Mouse (Mus musculus): ENCODE data around the gene Adcy6. TPM values are rescaled to one million over a fixed set of nuclear protein-coding genes. Genes with fewer than 3 reads are reported as not detected.

Gene Adcy6
- total RNA-seq, 1 experiment, result 15.3 TPM

- Histone ChIP-seq H3K4me3 (ENCODE audit: insufficient read depth in 1 of 2, low read depth in 1 of 2, low read length in 2 of 2, poor library complexity in 1 of 2, severe bottlenecking in 1 of 2) (peak overlapping the region; percentile 84 to 85), H3K36me3 (ENCODE audit: control insufficient read depth, insufficient read depth, low read length, poor library complexity, severe bottlenecking) (no peaks in the 10 kb centered on the region), H3K9ac (ENCODE audit: insufficient read depth, low read depth, low read length, poor library complexity, severe bottlenecking) (peak overlapping the region; percentile 23; the same call in 1 of the 2 replicates), H3K9me3 (ENCODE audit: control insufficient read depth, insufficient read depth, low read depth, low read length) (no peaks in the 10 kb centered on the region), H3K27ac (ENCODE audit: insufficient read depth, low read depth, low read length, poor library complexity, severe bottlenecking) (no peak overlapping the region), H3K4me1 (ENCODE audit: control insufficient read depth in 2 of 2, insufficient read depth in 2 of 2, low read length in 2 of 2, poor library complexity in 1 of 2) (peaks cover 0 to 6% of the 10 kb centered on the region in 2 experiments; a peak in 1 of 4 replicates)
- DNase-seq (ENCODE audit: low read depth, low spot score), result no peak
- TF ChIP-seq HCFC1 (IDR thresholded peaks at IDR 0.05; ENCODE audit: borderline replicate concordance, insufficient read depth, low read length) (no peak), CHD2 (IDR thresholded peaks at IDR 0.05; ENCODE audit: low read depth, low read length) (no peak), ZNF384 (IDR thresholded peaks at IDR 0.05; ENCODE audit: low read depth, low read length) (no peak), ZC3H11A (IDR thresholded peaks at IDR 0.05; ENCODE audit: borderline replicate concordance, low read depth, low read length) (no peak), MAFK (IDR thresholded peaks at IDR 0.05; ENCODE audit: insufficient read depth, low read depth, low read length) (no peak)
- in situ Hi-C loops (cut with MboI; ENCODE audit: low sequenced_read_pairs in 2 of 2, unreplicated experiment in 2 of 2), result no loop called here
These were observed 1.1 kb downstream of the Adcy6 start for GRCm38 (mm10) chr15:98608784-98609250.

DNA sequence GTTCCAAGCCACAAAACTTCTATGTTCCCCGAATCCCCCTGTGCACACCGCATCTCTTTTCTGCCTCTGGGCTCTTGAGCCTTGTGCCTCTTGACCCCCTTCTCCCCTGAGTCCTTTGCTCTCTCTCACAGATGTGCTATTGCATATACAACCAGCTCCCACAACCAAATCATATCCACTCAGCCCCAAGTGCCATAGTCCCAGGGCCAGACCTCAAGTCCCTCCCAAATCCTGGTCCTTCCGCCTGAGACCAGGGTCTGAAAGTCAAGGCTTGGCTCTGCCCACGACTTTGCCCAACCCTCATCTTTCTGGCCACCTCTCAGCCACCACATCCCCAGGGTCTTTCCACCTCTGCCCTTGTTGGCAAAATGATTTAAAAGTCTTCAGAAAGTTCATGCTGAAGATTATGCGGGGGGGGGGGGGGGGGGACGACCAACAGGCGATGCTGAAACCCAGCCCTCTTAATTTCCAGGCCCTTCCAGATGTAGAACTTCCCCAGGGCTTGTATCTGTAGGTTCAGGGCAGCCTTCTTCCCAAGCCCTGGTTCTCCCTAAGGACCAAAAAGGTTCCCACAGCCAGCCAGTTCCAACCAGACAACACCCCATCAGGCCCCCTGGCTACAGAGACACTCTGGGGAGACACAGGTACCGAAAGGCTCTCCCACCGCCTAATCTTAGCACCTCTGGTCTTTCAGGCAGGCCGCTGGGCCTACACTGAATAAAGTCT is 1.7 kb downstream of the Adcy6 start:
- Histone ChIP-seq H3K9me3 (ENCODE audit: control insufficient read depth, insufficient read depth, low read depth, low read length) (no peaks in the 10 kb centered on the region), H3K27ac (ENCODE audit: insufficient read depth, low read depth, low read length, poor library complexity, severe bottlenecking) (no peak overlapping the region), H3K4me3 (ENCODE audit: insufficient read depth in 1 of 2, low read depth in 1 of 2, low read length in 2 of 2, poor library complexity in 1 of 2, severe bottlenecking in 1 of 2) (peak overlapping the region; percentile 84 to 85; a peak in 3 of 4 replicates), H3K9ac (ENCODE audit: insufficient read depth, low read depth, low read length, poor library complexity, severe bottlenecking) (no peak overlapping the region; the same call in 1 of the 2 replicates), H3K36me3 (ENCODE audit: control insufficient read depth, insufficient read depth, low read length, poor library complexity, severe bottlenecking) (no peaks in the 10 kb centered on the region), H3K4me1 (ENCODE audit: control insufficient read depth in 2 of 2, insufficient read depth in 2 of 2, low read length in 2 of 2, poor library complexity in 1 of 2) (peaks cover 0 to 12% of the 10 kb centered on the region in 2 experiments; a peak in 3 of 4 replicates)
- in situ Hi-C loops (cut with MboI; ENCODE audit: low sequenced_read_pairs in 2 of 2, unreplicated experiment in 2 of 2), result no loop called here
- no peak for DNase-seq (ENCODE audit: low read depth, low spot score)
- TF ChIP-seq CHD2 (IDR thresholded peaks at IDR 0.05; ENCODE audit: low read depth, low read length), result no peak
- no peak for TF ChIP-seq HCFC1 (IDR thresholded peaks at IDR 0.05; ENCODE audit: borderline replicate concordance, insufficient read depth, low read length)
- TF ChIP-seq ZNF384 (IDR thresholded peaks at IDR 0.05; ENCODE audit: low read depth, low read length), result no peak
- TF ChIP-seq ZC3H11A (IDR thresholded peaks at IDR 0.05; ENCODE audit: borderline replicate concordance, low read depth, low read length), result no peak
- no peak for TF ChIP-seq MAFK (IDR thresholded peaks at IDR 0.05; ENCODE audit: insufficient read depth, low read depth, low read length)

DNA sequence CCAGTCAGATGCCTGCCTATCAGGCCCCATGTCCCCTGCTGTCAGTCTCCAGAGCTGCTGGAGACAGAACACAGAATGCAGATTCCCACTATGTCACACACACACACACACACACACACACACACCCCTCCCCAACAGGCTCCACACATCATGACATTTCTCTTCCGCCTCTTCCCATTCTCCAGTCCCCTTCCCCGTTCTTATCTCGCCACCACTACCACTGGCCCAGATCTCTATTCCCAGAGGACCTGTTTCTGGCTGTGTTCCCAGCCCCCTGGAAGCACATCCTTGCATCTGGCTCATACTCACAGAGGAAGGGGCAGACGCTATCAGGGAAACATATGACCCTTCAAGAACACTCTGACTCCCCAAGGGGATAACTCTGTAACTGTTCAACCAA is 2.3 kb downstream of the Adcy6 start:
- in situ Hi-C loops (cut with MboI; ENCODE audit: low sequenced_read_pairs in 2 of 2, unreplicated experiment in 2 of 2), result no loop called here
- H3K27ac ChIP-seq (ENCODE audit: insufficient read depth, low read depth, low read length, poor library complexity, severe bottlenecking), result no peak overlapping the region
- TF ChIP-seq ZNF384 (IDR thresholded peaks at IDR 0.05; ENCODE audit: low read depth, low read length) (no peak), CHD2 (IDR thresholded peaks at IDR 0.05; ENCODE audit: low read depth, low read length) (no peak), MAFK (IDR thresholded peaks at IDR 0.05; ENCODE audit: insufficient read depth, low read depth, low read length) (no peak), ZC3H11A (IDR thresholded peaks at IDR 0.05; ENCODE audit: borderline replicate concordance, low read depth, low read length) (no peak), HCFC1 (IDR thresholded peaks at IDR 0.05; ENCODE audit: borderline replicate concordance, insufficient read depth, low read length) (no peak)
- H3K9ac ChIP-seq (ENCODE audit: insufficient read depth, low read depth, low read length, poor library complexity, severe bottlenecking), result no peak overlapping the region
- H3K4me1 ChIP-seq (ENCODE audit: control insufficient read depth in 2 of 2, insufficient read depth in 2 of 2, low read length in 2 of 2, poor library complexity in 1 of 2), result peaks cover 0 to 15% of the 10 kb centered on the region in 2 experiments; a peak in 3 of 4 replicates
- no peak for DNase-seq (ENCODE audit: low read depth, low spot score)
- H3K9me3 ChIP-seq (ENCODE audit: control insufficient read depth, insufficient read depth, low read depth, low read length), result no peaks in the 10 kb centered on the region
- H3K36me3 ChIP-seq (ENCODE audit: control insufficient read depth, insufficient read depth, low read length, poor library complexity, severe bottlenecking), result no peaks in the 10 kb centered on the region
- no peak overlapping the region for H3K4me3 ChIP-seq (ENCODE audit: insufficient read depth in 1 of 2, low read depth in 1 of 2, low read length in 2 of 2, poor library complexity in 1 of 2, severe bottlenecking in 1 of 2)

DNA sequence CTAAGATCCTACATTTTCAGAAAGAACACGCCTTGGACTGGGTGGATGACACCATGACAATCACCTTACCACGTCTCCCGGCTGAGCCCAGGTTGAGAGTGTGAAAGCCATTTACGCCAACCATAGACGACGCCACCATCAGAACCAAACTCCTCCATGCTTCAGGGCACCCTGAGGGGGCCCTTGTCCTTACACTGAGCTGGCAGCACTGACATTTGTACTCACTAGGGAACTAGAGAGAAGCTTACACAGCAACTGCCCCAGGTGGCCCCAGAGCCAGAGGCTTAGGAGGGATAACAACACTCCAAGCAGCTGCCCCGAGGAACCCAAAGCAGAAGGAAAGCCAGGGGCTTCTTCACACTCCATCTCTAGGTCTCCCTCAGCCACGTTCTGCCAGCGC is 3.1 kb downstream of the Adcy6 start:
- in situ Hi-C loops (cut with MboI; ENCODE audit: low sequenced_read_pairs in 2 of 2, unreplicated experiment in 2 of 2), result no loop called here
- Histone ChIP-seq H3K9ac (ENCODE audit: insufficient read depth, low read depth, low read length, poor library complexity, severe bottlenecking) (no peak overlapping the region), H3K4me3 (ENCODE audit: insufficient read depth in 1 of 2, low read depth in 1 of 2, low read length in 2 of 2, poor library complexity in 1 of 2, severe bottlenecking in 1 of 2) (no peak overlapping the region), H3K36me3 (ENCODE audit: control insufficient read depth, insufficient read depth, low read length, poor library complexity, severe bottlenecking) (no peaks in the 10 kb centered on the region), H3K27ac (ENCODE audit: insufficient read depth, low read depth, low read length, poor library complexity, severe bottlenecking) (no peak overlapping the region), H3K9me3 (ENCODE audit: control insufficient read depth, insufficient read depth, low read depth, low read length) (no peaks in the 10 kb centered on the region), H3K4me1 (ENCODE audit: control insufficient read depth in 2 of 2, insufficient read depth in 2 of 2, low read length in 2 of 2, poor library complexity in 1 of 2) (peaks cover 0 to 22% of the 10 kb centered on the region in 2 experiments; a peak in 3 of 4 replicates)
- DNase-seq (ENCODE audit: low read depth, low spot score), result no peak
- TF ChIP-seq ZC3H11A (IDR thresholded peaks at IDR 0.05; ENCODE audit: borderline replicate concordance, low read depth, low read length) (no peak), ZNF384 (IDR thresholded peaks at IDR 0.05; ENCODE audit: low read depth, low read length) (no peak), CHD2 (IDR thresholded peaks at IDR 0.05; ENCODE audit: low read depth, low read length) (no peak), HCFC1 (IDR thresholded peaks at IDR 0.05; ENCODE audit: borderline replicate concordance, insufficient read depth, low read length) (no peak), MAFK (IDR thresholded peaks at IDR 0.05; ENCODE audit: insufficient read depth, low read depth, low read length) (no peak)
